Mouse (Mus musculus) ovary, adult 18-20 months (tissue): ENCODE data around the gene Galns.

ENCODE experiments used
- DNase-seq: peaks from one replicate; pipeline ENCODE4 v3.0.0; 2022; ENCODE audit warnings: low spot score, mixed read lengths

The Galns gene

DNA sequence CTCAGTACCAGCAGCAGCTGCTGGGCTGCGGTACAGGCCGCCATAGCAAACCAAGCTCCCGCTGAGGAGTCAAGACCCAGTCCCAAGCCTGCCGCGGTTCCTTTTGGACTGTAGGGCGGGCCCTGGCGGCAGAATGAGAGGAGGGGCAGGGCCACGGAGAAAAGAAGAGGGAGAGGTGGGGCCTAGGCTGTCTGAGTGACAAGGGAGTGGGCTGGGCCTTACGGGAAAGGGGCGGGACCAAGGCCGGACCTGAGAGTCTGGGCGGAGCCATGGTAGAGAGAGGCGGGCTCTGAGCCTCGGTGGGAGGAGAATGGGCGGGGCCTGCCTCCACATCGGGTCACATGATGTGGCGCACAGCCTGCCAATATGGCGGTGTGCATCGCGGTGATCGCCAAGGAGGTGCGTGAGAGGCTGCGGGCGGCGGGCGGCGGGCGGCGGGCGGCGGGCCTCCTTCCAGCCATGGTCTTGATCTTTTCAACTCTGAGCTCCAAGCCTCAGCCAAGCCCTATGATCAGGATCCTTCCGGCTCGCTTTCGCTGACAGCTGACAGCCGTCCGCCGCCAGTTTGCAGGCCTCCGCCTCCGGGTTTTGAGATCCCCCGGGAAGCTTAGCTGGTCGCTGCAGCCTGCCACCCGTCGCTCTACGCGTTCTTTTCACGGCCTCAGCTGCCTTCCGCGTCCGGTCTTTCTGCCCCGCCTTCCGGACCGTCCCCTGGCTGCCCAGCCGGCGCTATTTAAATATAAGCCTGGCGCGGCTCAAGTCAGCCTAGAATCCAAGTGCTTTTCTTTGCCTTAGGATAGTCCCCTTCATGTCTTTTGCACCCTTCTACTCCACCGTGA is at the start of gene Galns, which contains the start of gene Trappc2l:
Galns (minus strand) TSS at position 169 of the 839 bp plus-strand sequence.
Trappc2l (plus strand) TSS at position 346 of the 839 bp plus-strand sequence.
- DNase-seq, result peak; percentile 93

- no peak for DNase-seq
Measured at GRCm38 (mm10) chr8:122660022-122660421, 48.8 kb upstream of the Galns start.

DNA sequence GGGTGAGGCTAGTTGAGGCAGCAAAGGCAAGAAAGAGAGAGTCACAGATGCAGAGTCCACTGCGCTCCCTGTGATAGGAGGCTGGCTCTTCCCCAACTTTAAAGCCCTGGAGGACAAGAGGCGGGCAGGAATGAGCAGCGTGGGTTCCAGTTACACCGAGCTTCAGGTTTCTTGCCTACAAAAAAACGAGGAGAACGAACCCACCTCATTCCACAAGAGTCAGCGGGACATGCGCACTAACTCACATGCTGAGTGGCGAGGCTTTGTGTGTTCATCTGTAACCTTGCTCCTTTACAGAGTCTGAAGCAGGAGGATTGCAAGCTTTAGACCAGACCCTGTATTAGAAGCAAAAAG is 47.5 kb upstream of the Galns start:
- DNase-seq, result no peak

DNA sequence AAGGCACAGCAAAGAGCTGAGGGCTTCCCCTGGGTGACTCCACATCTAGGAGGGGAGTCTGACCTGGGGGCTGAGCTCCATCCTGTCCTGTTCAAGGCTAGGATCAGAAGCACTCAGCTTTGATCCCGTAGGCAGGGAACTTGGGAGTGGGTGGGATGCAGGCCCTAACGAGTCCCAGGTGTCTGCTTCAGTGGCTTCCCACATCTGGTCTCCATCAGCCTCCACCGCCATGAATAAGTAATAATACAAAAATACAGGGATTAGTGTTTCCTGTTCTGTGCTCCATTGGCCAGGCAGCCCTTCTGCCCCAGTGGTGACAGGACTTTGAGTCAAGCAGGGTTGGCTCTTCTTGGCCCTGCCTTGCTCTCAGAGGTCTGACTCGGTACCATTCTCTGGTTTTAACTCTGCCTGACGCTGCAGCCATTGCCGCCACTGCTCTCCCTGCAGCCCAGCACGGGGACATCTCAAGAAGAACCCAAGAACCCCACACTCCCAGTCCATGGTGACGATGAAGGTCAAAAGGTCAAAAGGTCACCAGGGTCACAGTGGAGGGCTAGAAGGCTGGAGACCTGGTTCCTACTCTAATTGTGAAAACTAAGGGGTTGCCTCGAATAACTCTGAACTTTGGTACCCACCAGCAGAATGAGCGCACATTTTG is 47.0 kb upstream of the Galns start:
- no peak for DNase-seq

GRCm38 (mm10) chr8:122656056-122656999 is 45.1 kb upstream of the Galns start:
- DNase-seq, result peak; percentile 82

GRCm38 (mm10) chr8:122654768-122655167 is 43.5 kb upstream of the Galns start:
- DNase-seq, result no peak

GRCm38 (mm10) chr8:122652643-122653042 is 41.4 kb upstream of the Galns start:
- DNase-seq, result no peak

DNA sequence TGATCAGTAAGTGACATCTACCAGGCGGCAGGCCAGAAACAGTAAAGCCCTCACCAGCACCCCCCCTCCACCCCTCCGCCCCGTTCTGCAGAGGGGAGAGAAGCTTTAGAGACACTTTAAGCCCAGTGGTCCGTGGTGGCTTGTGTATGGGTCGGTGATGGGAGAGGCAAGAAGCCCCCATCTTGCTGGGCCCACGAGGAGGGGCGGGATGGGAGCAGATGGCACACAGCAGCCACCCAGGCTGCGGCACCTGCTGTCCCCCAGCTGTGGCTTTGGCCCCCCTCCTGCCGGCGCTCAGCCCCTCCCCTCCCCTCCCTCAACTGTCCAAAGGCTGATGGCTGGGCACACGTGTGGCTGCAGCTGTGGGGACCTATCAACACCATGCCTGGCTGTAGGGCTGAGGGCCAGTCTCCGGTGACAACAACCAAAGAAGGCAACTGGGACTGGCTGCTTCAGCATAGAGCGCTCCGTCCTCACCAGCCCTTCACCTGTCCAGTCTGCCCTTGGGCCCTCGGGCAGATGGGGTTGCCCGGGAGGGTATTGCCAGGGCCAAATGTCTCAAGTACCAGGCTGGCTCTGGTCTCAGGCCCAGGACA is 40.2 kb upstream of the Galns start:
- no peak for DNase-seq

GRCm38 (mm10) chr8:122648192-122648970 is 37.1 kb upstream of the Galns start:
- no peak for DNase-seq

- DNase-seq, result no peak
Measured at GRCm38 (mm10) chr8:122646337-122646736, 35.1 kb upstream of the Galns start.

- no peak for DNase-seq
Measured at GRCm38 (mm10) chr8:122644175-122644954, 33.1 kb upstream of the Galns start.

- peak; percentile 28 for DNase-seq
Measured at GRCm38 (mm10) chr8:122642071-122642470, 30.8 kb upstream of the Galns start.

GRCm38 (mm10) chr8:122641406-122641805 is 30.1 kb upstream of the Galns start:
- no peak for DNase-seq

- no peak for DNase-seq
Measured at GRCm38 (mm10) chr8:122640825-122641224, 29.6 kb upstream of the Galns start.

DNA sequence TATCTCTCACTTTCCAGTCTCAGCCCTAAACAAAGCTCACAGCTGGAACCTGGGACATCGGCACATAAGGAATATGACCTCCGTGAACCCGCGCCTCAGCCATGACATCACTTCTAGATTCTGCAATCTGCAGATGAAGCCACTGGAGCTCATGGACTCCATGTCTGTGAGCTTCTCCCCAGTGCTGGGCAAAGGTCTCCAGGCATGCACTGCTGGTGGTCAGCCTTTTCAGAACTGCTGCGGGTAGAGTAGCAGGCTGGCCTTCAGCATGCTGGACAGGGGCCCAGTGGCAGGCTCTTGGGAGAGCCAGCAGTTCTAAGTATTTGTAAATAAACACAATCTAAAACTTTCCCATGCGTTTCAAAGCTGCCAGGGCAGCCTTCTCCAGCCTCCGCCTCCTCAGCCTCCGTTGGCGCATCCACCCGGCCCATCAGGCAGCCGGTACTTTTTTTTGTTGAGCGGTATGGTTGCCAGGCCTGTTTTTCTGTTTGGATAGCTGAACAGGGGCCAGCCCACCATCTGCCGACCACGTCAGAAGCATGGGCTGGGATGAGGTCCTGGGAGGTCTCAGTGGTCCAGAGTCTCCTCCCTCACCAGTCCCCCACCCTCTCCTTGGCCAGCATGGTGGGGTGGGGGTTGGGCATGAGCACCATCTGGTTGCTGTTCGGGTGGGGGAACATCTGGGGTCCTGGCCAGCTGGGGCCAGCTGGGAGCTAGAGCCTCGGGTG is 28.4 kb upstream of the Galns start:
- DNase-seq, result peak; percentile 47

DNA sequence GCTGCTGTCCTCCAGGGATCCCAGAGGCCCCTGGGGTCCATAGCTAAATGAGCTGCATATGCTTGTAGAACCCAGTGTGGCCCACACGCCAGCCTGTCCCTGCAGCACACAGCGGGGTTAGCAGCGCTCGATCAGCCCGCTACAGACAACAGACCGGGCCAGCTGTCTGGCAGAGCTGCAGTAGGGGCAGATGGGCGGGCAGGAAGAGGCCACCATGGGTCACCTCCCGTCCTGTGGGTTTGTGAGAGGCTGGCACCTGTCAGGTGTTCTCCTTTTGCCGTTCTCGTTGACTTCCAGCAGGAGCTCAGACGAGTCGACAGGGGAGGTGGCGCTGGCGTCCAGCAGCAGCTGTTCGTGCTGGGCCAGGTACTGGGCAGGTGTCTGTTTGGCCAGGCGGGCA is 27.3 kb upstream of the Galns start:
- no peak for DNase-seq

- DNase-seq, result no peak
Measured at GRCm38 (mm10) chr8:122637230-122637629, 26.0 kb upstream of the Galns start.

- DNase-seq, result no peak
Measured at GRCm38 (mm10) chr8:122636803-122637175, 25.5 kb upstream of the Galns start.
